ENCODE assay signal across 8 mouse cellular contexts in genomic region chr10:88826947-88827306, GRCm38 (mm10). TPM values are rescaled to one million over a fixed set of nuclear protein-coding genes. Genes with fewer than 3 reads are reported as not detected.
A peak's percentile ranks its signal among the peaks of the same experiment; 100 is the strongest.
DNase-seq lines count a peak whose midpoint lies in the region; ATAC-seq and TF ChIP-seq lines count a peak whose summit lies in the region.
"Not testable (repeated sequence)": the region's sequence is repeated elsewhere in the genome, so short reads cannot be mapped to it uniquely, and the experiment has no call there.

No protein-coding gene starts in this region.

- WGBS in embryonic facial prominence, embryonic 10.5 days, result 1% methylated on average over 6 of the region's 6 CpGs
- under 1% methylated on average over 6 of the region's 6 CpGs for WGBS in forebrain, embryonic 16.5 days
- WGBS in hindbrain, embryonic 11.5 days, result 4% methylated on average over 6 of the region's 6 CpGs
- 4% methylated on average over 6 of the region's 6 CpGs for WGBS in kidney, embryonic 15.5 days
- 1% methylated on average over 6 of the region's 6 CpGs for WGBS in liver, embryonic 12.5 days (ENCODE audit: insufficient replicate concordance)
- 3% methylated on average over 6 of the region's 6 CpGs for WGBS in midbrain, embryonic 10.5 days
- WGBS in olfactory bulb, adult 2 months, result under 1% methylated on average over 6 of the region's 6 CpGs

- H3K4me2 ChIP-seq in forebrain, embryonic 16.5 days (ENCODE audit: low read length), result peak overlapping the region; percentile 87
- peak overlapping the region; percentile 39 for H3K4me2 ChIP-seq in hindbrain, embryonic 11.5 days (replicated peaks; ENCODE audit: low read depth, low read length)
- peak overlapping the region; percentile 74 for H3K4me2 ChIP-seq in kidney, embryonic 15.5 days
- H3K4me2 ChIP-seq in liver, embryonic 12.5 days, result peak overlapping the region; percentile 75

- not testable (repeated sequence) for DNase-seq in embryonic facial prominence, embryonic 10.5 days (ENCODE audit: low spot score); hindbrain, embryonic 11.5 days (ENCODE audit: low spot score); midbrain, embryonic 10.5 days (ENCODE audit: low spot score)

- peaks cover 27% of the 10 kb centered on the region for H3K36me3 ChIP-seq in embryonic facial prominence, embryonic 10.5 days (replicated peaks)
- H3K36me3 ChIP-seq in forebrain, embryonic 16.5 days (ENCODE audit: control insufficient read depth, insufficient read depth); hindbrain, embryonic 11.5 days (ENCODE audit: control insufficient read depth, insufficient read depth, low read length): not testable (repeated sequence)
- peaks cover 31% of the 10 kb centered on the region for H3K36me3 ChIP-seq in kidney, embryonic 15.5 days
- peaks cover 32% of the 10 kb centered on the region for H3K36me3 ChIP-seq in liver, embryonic 12.5 days
- peaks cover 29% of the 10 kb centered on the region for H3K36me3 ChIP-seq in midbrain, embryonic 10.5 days

- H3K9ac ChIP-seq in forebrain, embryonic 16.5 days (replicated peaks; ENCODE audit: low read depth, low read length), result peak overlapping the region; percentile 45
- H3K9ac ChIP-seq in hindbrain, embryonic 11.5 days (ENCODE audit: low read depth, low read length), result peak overlapping the region; percentile 59
- H3K9ac ChIP-seq in kidney, embryonic 15.5 days, result peak overlapping the region; percentile 60; the same call in 1 of the 2 replicates
- H3K9ac ChIP-seq in liver, embryonic 12.5 days, result peak overlapping the region; percentile 55

- H3K4me1 ChIP-seq in embryonic facial prominence, embryonic 10.5 days; hindbrain, embryonic 11.5 days (replicated peaks; ENCODE audit: control insufficient read depth, insufficient read depth, low read length); kidney, embryonic 15.5 days; olfactory bulb, adult 2 months (ENCODE audit: control insufficient read depth, insufficient read depth, low read length): not testable (repeated sequence)
- peaks cover 10% of the 10 kb centered on the region for H3K4me1 ChIP-seq in forebrain, embryonic 16.5 days (replicated peaks; ENCODE audit: control insufficient read depth, insufficient read depth, low read length)
- H3K4me1 ChIP-seq in liver, embryonic 12.5 days, result peaks cover 11% of the 10 kb centered on the region; the same call in 1 of the 2 replicates
- peaks cover 13% of the 10 kb centered on the region for H3K4me1 ChIP-seq in midbrain, embryonic 10.5 days

- TF ChIP-seq POLR2A in olfactory bulb, adult 2 months (IDR thresholded peaks at IDR 0.05; ENCODE audit: insufficient read depth, low read depth, low read length), result not testable (repeated sequence)

- peak overlapping the region; percentile 91 for H3K4me3 ChIP-seq in embryonic facial prominence, embryonic 10.5 days
- H3K4me3 ChIP-seq in forebrain, embryonic 16.5 days (replicated peaks; ENCODE audit: low read length), result peak overlapping the region; percentile 86
- H3K4me3 ChIP-seq in hindbrain, embryonic 11.5 days (ENCODE audit: low read depth, low read length), result peak overlapping the region; percentile 71
- peak overlapping the region; percentile 95 for H3K4me3 ChIP-seq in kidney, embryonic 15.5 days (replicated peaks)
- H3K4me3 ChIP-seq in liver, embryonic 12.5 days, result peak overlapping the region; percentile 81
- peak overlapping the region; percentile 92 for H3K4me3 ChIP-seq in midbrain, embryonic 10.5 days
- peak overlapping the region; percentile 61 for H3K4me3 ChIP-seq in olfactory bulb, adult 2 months (ENCODE audit: insufficient read depth, low read depth, low read length)

- peak overlapping the region; percentile 86 for H3K27ac ChIP-seq in embryonic facial prominence, embryonic 10.5 days (replicated peaks)
- H3K27ac ChIP-seq in forebrain, embryonic 16.5 days (ENCODE audit: low read length); hindbrain, embryonic 11.5 days (ENCODE audit: low read depth, low read length); liver, embryonic 12.5 days; olfactory bulb, adult 2 months (ENCODE audit: insufficient read depth, low read depth, low read length): not testable (repeated sequence)
- 0 out of 2 replicates have a peak overlapping the region, but pooled peaks have one; percentile 64 for H3K27ac ChIP-seq in kidney, embryonic 15.5 days
- H3K27ac ChIP-seq in midbrain, embryonic 10.5 days (replicated peaks), result peak overlapping the region; percentile 82

- H3K27me3 ChIP-seq in embryonic facial prominence, embryonic 10.5 days (replicated peaks; ENCODE audit: low read depth, poor library complexity, severe bottlenecking); forebrain, embryonic 16.5 days (replicated peaks; ENCODE audit: control insufficient read depth, insufficient read depth, low read length); hindbrain, embryonic 11.5 days (ENCODE audit: control insufficient read depth, insufficient read depth, low read length); kidney, embryonic 15.5 days; liver, embryonic 12.5 days (replicated peaks); midbrain, embryonic 10.5 days (ENCODE audit: low read depth, poor library complexity, severe bottlenecking): not testable (repeated sequence)

- TF ChIP-seq CTCF in olfactory bulb, adult 2 months (IDR thresholded peaks at IDR 0.05; ENCODE audit: insufficient read depth, low read depth, low read length), result not testable (repeated sequence)

- ATAC-seq in CD4-positive, CD25-positive, alpha-beta regulatory T cell, adult 4 months, result peak; percentile 51
- ATAC-seq in forebrain, embryonic 16.5 days, result peak; percentile 68
- peak; percentile 80 for ATAC-seq in hindbrain, embryonic 11.5 days (ENCODE audit: low FRiP score)
- peak; percentile 51; the same call in 1 of the 2 replicates for ATAC-seq in kidney, embryonic 15.5 days (replicated peaks; ENCODE audit: low FRiP score)
- peak; percentile 46; the same call in 1 of the 2 replicates for ATAC-seq in liver, embryonic 12.5 days

- H3K9me3 ChIP-seq in embryonic facial prominence, embryonic 10.5 days; forebrain, embryonic 16.5 days (ENCODE audit: control insufficient read depth, low read length); hindbrain, embryonic 11.5 days (ENCODE audit: control insufficient read depth, low read length); kidney, embryonic 15.5 days (replicated peaks); liver, embryonic 12.5 days (replicated peaks); midbrain, embryonic 10.5 days (replicated peaks): not testable (repeated sequence)

RNA-seq across cellular contexts. Expression of gene Utp20, which starts 0.3 kb away (rescaled TPM):
- 10 to 100 TPM; 15.7 to 23.6 TPM for polyA plus RNA-seq in CD4-positive, CD25-positive, alpha-beta regulatory T cell, adult 4 months (2017; shearing (Covaris generic))
- polyA plus RNA-seq in embryonic facial prominence, embryonic 10.5 days (2016; fragmentation: Nextera tagmentation; extraction: Ambion mirVana), result 26.4 and 27.1 TPM in 2 replicates
- polyA plus RNA-seq in forebrain, embryonic 16.5 days (2015; fragmentation: Nextera tagmentation; extraction: Ambion mirVana), result 11.0 and 13.1 TPM in 2 replicates
- 17.3 and 21.4 TPM in 2 replicates for polyA plus RNA-seq in hindbrain, embryonic 11.5 days (2014; fragmentation: Nextera tagmentation; extraction: Ambion mirVana)
- 17.1 and 20.9 TPM in 2 replicates for polyA plus RNA-seq in kidney, embryonic 15.5 days (2015; fragmentation: Nextera tagmentation; extraction: Ambion mirVana)
- polyA plus RNA-seq in liver, embryonic 12.5 days (2016; fragmentation: Nextera tagmentation; extraction: Ambion mirVana), result 15.5 and 17.2 TPM in 2 replicates
- polyA plus RNA-seq in midbrain, embryonic 10.5 days (2016; fragmentation: Nextera tagmentation; extraction: Ambion mirVana), result 19.4 and 20.9 TPM in 2 replicates
- polyA plus RNA-seq in olfactory bulb, adult 2 months (2012; ENCODE audit: insufficient read depth, insufficient read length, low replicate concordance, missing spikeins), result not detected in 2 replicates

RNA-seq across cellular contexts. Expression of gene Slc5a8, which starts 58.9 kb away (rescaled TPM):
- under 1 TPM in 1 of 2 experiments, not detected in 1; 0.26 TPM for polyA plus RNA-seq in CD4-positive, CD25-positive, alpha-beta regulatory T cell, adult 4 months (2017; shearing (Covaris generic))
- polyA plus RNA-seq in embryonic facial prominence, embryonic 10.5 days (2016; fragmentation: Nextera tagmentation; extraction: Ambion mirVana), result 0.08 TPM in 1 of 2 replicates, not detected in the other
- 0.08 TPM in 1 of 2 replicates, not detected in the other for polyA plus RNA-seq in forebrain, embryonic 16.5 days (2015; fragmentation: Nextera tagmentation; extraction: Ambion mirVana)
- 0.07 TPM in 1 of 2 replicates, not detected in the other for polyA plus RNA-seq in hindbrain, embryonic 11.5 days (2014; fragmentation: Nextera tagmentation; extraction: Ambion mirVana)
- polyA plus RNA-seq in kidney, embryonic 15.5 days (2015; fragmentation: Nextera tagmentation; extraction: Ambion mirVana), result 10.1 and 10.7 TPM in 2 replicates
- 0.07 TPM in 1 of 2 replicates, not detected in the other for polyA plus RNA-seq in liver, embryonic 12.5 days (2016; fragmentation: Nextera tagmentation; extraction: Ambion mirVana)
- polyA plus RNA-seq in midbrain, embryonic 10.5 days (2016; fragmentation: Nextera tagmentation; extraction: Ambion mirVana), result 0.02 and 0.04 TPM in 2 replicates
- not detected in 2 replicates for polyA plus RNA-seq in olfactory bulb, adult 2 months (2012; ENCODE audit: insufficient read depth, insufficient read length, low replicate concordance, missing spikeins)
